Mouse (Mus musculus) effector memory CD4-positive, alpha-beta T cell, adult 5 months (primary cell): ENCODE measurements around the gene Olfr1082. TPM values are rescaled to one million over a fixed set of nuclear protein-coding genes. Genes with fewer than 3 reads are reported as not detected.

ENCODE experiments used
- polyA plus RNA-seq: library from polyadenylated mRNA; unstranded; fragments of 100-300 nt; shearing (Covaris generic); gene quantifications from one replicate; pipeline ENCODE4 v1.2.1, GENCODE M21; 2017

The Olfr1082 gene
- not detected for polyA plus RNA-seq

GRCm38 (mm10) chr2:86598866-86599265 is at the start of gene Olfr1082:
Olfr1082 (minus strand) TSS chr2:86598966.

GRCm38 (mm10) chr2:86639625-86640024 is 40.9 kb upstream of the Olfr1082 start, which contains the start of gene Olfr1084:
Olfr1084 (minus strand) TSS chr2:86639725.

GRCm38 (mm10) chr2:86558135-86558534 is 40.6 kb downstream of the Olfr1082 start, which contains the start of gene Olfr1080:
Olfr1080 (minus strand) TSS chr2:86558235.

Other genes starting within 250 kb of the Olfr1082 start
- not detected for gene Olfr1055, start 248.7 kb downstream of the Olfr1082 start, polyA plus RNA-seq
- gene Olfr1056, start 236.5 kb downstream of the Olfr1082 start, polyA plus RNA-seq = not detected
- gene Olfr1057, start 220.6 kb downstream of the Olfr1082 start, polyA plus RNA-seq = not detected
- not detected for gene Olfr1058, start 210.4 kb downstream of the Olfr1082 start, polyA plus RNA-seq
- not detected for gene Olfr1061, start 184.9 kb downstream of the Olfr1082 start, polyA plus RNA-seq
- not detected for gene Olfr1062, start 172.2 kb downstream of the Olfr1082 start, polyA plus RNA-seq
- not detected for gene Olfr1065, start 148.4 kb downstream of the Olfr1082 start, polyA plus RNA-seq
- not detected for gene Olfr1066, start 142.7 kb downstream of the Olfr1082 start, polyA plus RNA-seq
- not detected for gene Olfr228, start 111.6 kb downstream of the Olfr1082 start, polyA plus RNA-seq
- not detected for gene Olfr1076, start 90.5 kb downstream of the Olfr1082 start, polyA plus RNA-seq
- not detected for gene Olfr1079, start 56.5 kb downstream of the Olfr1082 start, polyA plus RNA-seq
- gene Olfr1080, start 40.7 kb downstream of the Olfr1082 start, polyA plus RNA-seq = not detected
- not detected for gene Olfr1084, start 40.8 kb upstream of the Olfr1082 start, polyA plus RNA-seq
- gene Olfr1085, start 63.1 kb upstream of the Olfr1082 start, polyA plus RNA-seq = not detected
- gene Olfr1086, start 81.1 kb upstream of the Olfr1082 start, polyA plus RNA-seq = not detected
- not detected for gene Olfr1087, start 99.4 kb upstream of the Olfr1082 start, polyA plus RNA-seq
- not detected for gene Olfr1089, start 134.7 kb upstream of the Olfr1082 start, polyA plus RNA-seq
- gene Olfr1090, start 160.0 kb upstream of the Olfr1082 start, polyA plus RNA-seq = not detected
- gene Olfr1093, start 183.5 kb upstream of the Olfr1082 start, polyA plus RNA-seq = not detected
- gene Olfr141, start 211.1 kb upstream of the Olfr1082 start, polyA plus RNA-seq = not detected
- gene Olfr1094, start 225.7 kb upstream of the Olfr1082 start, polyA plus RNA-seq = not detected